Mouse (Mus musculus): ENCODE measurements around the gene Ints11. TPM values are rescaled to one million over a fixed set of nuclear protein-coding genes. Genes with fewer than 3 reads are reported as not detected.

Gene Ints11
- total and polyA plus RNA-seq, 3 experiments: 77.1 to 103 (median 83.9) TPM

- in situ Hi-C loops (cut with MboI; ENCODE audit: low pct_ligation_motif_present, low pct_unique_long_range_greater_than_20kb, low sequenced_read_pairs) (no loop called here), dilution Hi-C loops (cut with MboI; ENCODE audit: extremely low pct_ligation_motif_present, extremely low pct_unique_long_range_greater_than_20kb, low sequenced_read_pairs) (no loop called here)
- H3K36me3 ChIP-seq (replicated peaks in 1 of 2; ENCODE audit: control insufficient read depth in 1 of 2, insufficient read depth in 1 of 2, low read length in 1 of 2): peaks cover 50 to 65% of the 10 kb centered on the region in 2 experiments
- peaks cover 31% of the 10 kb centered on the region for H3K79me2 ChIP-seq (replicated peaks; ENCODE audit: control insufficient read depth, extremely low read depth, insufficient read depth, poor library complexity, severe bottlenecking)
- 0 out of 2 replicates have a peak overlapping the region, but pooled peaks have one; percentile 5 for H3K27ac ChIP-seq (ENCODE audit: insufficient read depth, low read depth)
- TF ChIP-seq UBTF (IDR thresholded peaks at IDR 0.05; ENCODE audit: low read depth, low read length) (no peak), RCOR1 (conservative IDR thresholded peaks at IDR 0.05; ENCODE audit: low read depth, low read length) (no peak), ZC3H11A (IDR thresholded peaks at IDR 0.05; ENCODE audit: low read depth, low read length) (no peak), ZNF384 (IDR thresholded peaks at IDR 0.05; ENCODE audit: low read depth, low read length) (no peak), CHD1 (IDR thresholded peaks at IDR 0.05; ENCODE audit: low read depth, low read length) (no peak), EP300 (IDR thresholded peaks at IDR 0.05; ENCODE audit: low read length) (no peak), KAT2A (IDR thresholded peaks at IDR 0.05; ENCODE audit: insufficient replicate concordance, low read length) (no peak), PAX5 (IDR thresholded peaks at IDR 0.05; ENCODE audit: low read length) (no peak), JUN (IDR thresholded peaks at IDR 0.05; ENCODE audit: insufficient read depth, low read depth, low read length) (no peak)
- H3K27me3 ChIP-seq (replicated peaks): no peaks in the 10 kb centered on the region
- no peak for DNase-seq (ENCODE audit: extremely low read depth)
- H3K4me2 ChIP-seq (ENCODE audit: insufficient read depth, low read depth, poor library complexity, severe bottlenecking): peak overlapping the region; percentile 94
- peaks cover 26 to 43% of the 10 kb centered on the region in 2 experiments for H3K4me1 ChIP-seq (ENCODE audit: control insufficient read depth in 1 of 2, insufficient read depth in 2 of 2)
- H3K9me3 ChIP-seq (replicated peaks; ENCODE audit: low read length): no peaks in the 10 kb centered on the region
- peak overlapping the region; percentile 84 for H3K9ac ChIP-seq (ENCODE audit: insufficient read depth, low read depth)
- H3K4me3 ChIP-seq (replicated peaks in 1 of 3; ENCODE audit: low read depth in 2 of 3, low read length in 2 of 3, poor library complexity in 1 of 3): peak overlapping the region; percentile 85 to 93 (median 88)
Measured at GRCm38 (mm10) chr4:155868614-155869298, 590 bp upstream of the Ints11 start.

GRCm38 (mm10) chr4:155871404-155871803 is 2.1 kb downstream of the Ints11 start:
- Histone ChIP-seq H3K9ac (ENCODE audit: insufficient read depth, low read depth) (no peak overlapping the region), H3K9me3 (replicated peaks; ENCODE audit: low read length) (no peaks in the 10 kb centered on the region), H3K27me3 (replicated peaks) (no peaks in the 10 kb centered on the region), H3K4me2 (ENCODE audit: insufficient read depth, low read depth, poor library complexity, severe bottlenecking) (no peak overlapping the region), H3K36me3 (replicated peaks in 1 of 2; ENCODE audit: control insufficient read depth in 1 of 2, insufficient read depth in 1 of 2, low read length in 1 of 2) (peaks cover 50 to 60% of the 10 kb centered on the region in 2 experiments), H3K4me1 (ENCODE audit: control insufficient read depth in 1 of 2, insufficient read depth in 2 of 2) (peaks cover 24 to 36% of the 10 kb centered on the region in 2 experiments), H3K4me3 (replicated peaks in 1 of 3; ENCODE audit: low read depth in 2 of 3, low read length in 2 of 3, poor library complexity in 1 of 3) (no peak overlapping the region), H3K27ac (ENCODE audit: insufficient read depth, low read depth) (no peak overlapping the region), H3K79me2 (replicated peaks; ENCODE audit: control insufficient read depth, extremely low read depth, insufficient read depth, poor library complexity, severe bottlenecking) (peaks cover 31% of the 10 kb centered on the region)
- in situ Hi-C loops (cut with MboI; ENCODE audit: low pct_ligation_motif_present, low pct_unique_long_range_greater_than_20kb, low sequenced_read_pairs): no loop called here
- no peak for DNase-seq (ENCODE audit: extremely low read depth)
- TF ChIP-seq PAX5 (IDR thresholded peaks at IDR 0.05; ENCODE audit: low read length) (no peak), JUND (conservative IDR thresholded peaks at IDR 0.05; ENCODE audit: low read depth, low read length) (no peak), EP300 (IDR thresholded peaks at IDR 0.05; ENCODE audit: low read length) (no peak), GABPA (IDR thresholded peaks at IDR 0.05; ENCODE audit: insufficient replicate concordance, low read depth, low read length) (no peak), TBP (conservative IDR thresholded peaks at IDR 0.05; ENCODE audit: low read depth, low read length) (no peak)
- dilution Hi-C loops (cut with MboI; ENCODE audit: extremely low pct_ligation_motif_present, extremely low pct_unique_long_range_greater_than_20kb, low sequenced_read_pairs): no loop called here

Data from CH12.LX (cell line).